ENCODE assay signal across 9 mouse cellular contexts in genomic region chr7:68223356-68223808, GRCm38 (mm10). TPM values are rescaled to one million over a fixed set of nuclear protein-coding genes. Genes with fewer than 3 reads are reported as not detected.
DNase-seq lines count a peak whose midpoint lies in the region; ATAC-seq and TF ChIP-seq lines count a peak whose summit lies in the region.
"Had no signal": no experiment of that assay in that cellular context is flagged by ENCODE, and none has a peak within 500 bp of the region (broad histone marks: within the 10 kb centered on the region; RNA-seq: fewer than 3 reads in every experiment).

No protein-coding gene starts in this region.

- ATAC-seq in heart, postnatal 0 days (ENCODE audit: insufficient read depth, low read depth) = peak; percentile 42
- ATAC-seq in stomach, embryonic 16.5 days (ENCODE audit: insufficient read depth, low FRiP score) = peak; percentile 65; the same call in 1 of the 2 replicates

- peak overlapping the region; percentile 47; the same call in 1 of the 2 replicates for H3K27ac ChIP-seq in heart, postnatal 0 days (ENCODE audit: low read depth)
- peak overlapping the region; percentile 50; the same call in 1 of the 2 replicates for H3K27ac ChIP-seq in stomach, embryonic 16.5 days (ENCODE audit: low read length)

- TF ChIP-seq EP300 in heart, postnatal 0 days (IDR thresholded peaks at IDR 0.05; ENCODE audit: low read depth) = no peak

- no peak overlapping the region for H3K4me3 ChIP-seq in heart, postnatal 0 days (ENCODE audit: low read depth, low read length)
- H3K4me3 ChIP-seq in stomach, embryonic 16.5 days (replicated peaks; ENCODE audit: low read length) = no peak overlapping the region

- DNase-seq in adrenal gland, adult (ENCODE audit: inconsistent age in 2 of 2, low spot score in 1 of 2) = peak; percentile 29 to 56
- no peak for DNase-seq in adrenal gland, adult 18-20 months (ENCODE audit: low spot score in 2 of 2)
- peak; percentile 16 for DNase-seq in embryo, embryonic 11.5 days (ENCODE audit: low read depth, low spot score)
- peak; percentile 11 for DNase-seq in heart, postnatal 0 days (ENCODE audit: low spot score)
- peak; percentile 71 to 73 for DNase-seq in kidney, postnatal 36 days
- DNase-seq in left cerebral cortex, postnatal 36 days (ENCODE audit: low spot score in 2 of 2) = no peak
- DNase-seq in urinary bladder, adult 2 months (ENCODE audit: low spot score) = no peak

- 50% methylated on average over 13 of the region's 13 CpGs for WGBS in heart, postnatal 0 days
- WGBS in stomach, embryonic 16.5 days = 41% methylated on average over 13 of the region's 13 CpGs

- no peaks in the 10 kb centered on the region for H3K27me3 ChIP-seq in heart, postnatal 0 days (ENCODE audit: control insufficient read depth, insufficient read depth, low read length)
- no peaks in the 10 kb centered on the region for H3K27me3 ChIP-seq in stomach, embryonic 16.5 days (ENCODE audit: control insufficient read depth, insufficient read depth, low read length)

- no peaks in the 10 kb centered on the region for H3K4me1 ChIP-seq in heart, postnatal 0 days (ENCODE audit: control insufficient read depth, insufficient read depth)
- H3K4me1 ChIP-seq in stomach, embryonic 16.5 days (ENCODE audit: control insufficient read depth, insufficient read depth, low read length) = peaks cover 9% of the 10 kb centered on the region; the same call in 1 of the 2 replicates

- H3K36me3 ChIP-seq in heart, postnatal 0 days (replicated peaks; ENCODE audit: control insufficient read depth, insufficient read depth, low read length) = peaks cover 64% of the 10 kb centered on the region
- peaks cover 7% of the 10 kb centered on the region; the same call in 1 of the 2 replicates for H3K36me3 ChIP-seq in stomach, embryonic 16.5 days (ENCODE audit: control insufficient read depth, insufficient read depth, low read length)

- H3K9ac ChIP-seq in heart, postnatal 0 days (replicated peaks; ENCODE audit: low read depth, low read length) = no peak overlapping the region
- H3K9ac ChIP-seq in stomach, embryonic 16.5 days (ENCODE audit: low read length) = peak overlapping the region; percentile 27; the same call in 1 of the 2 replicates

- no peak for TF ChIP-seq CTCF in heart, postnatal 0 days (IDR thresholded peaks at IDR 0.05; ENCODE audit: low read depth)

- no peak overlapping the region for H3K4me2 ChIP-seq in heart, postnatal 0 days (ENCODE audit: low read depth, low read length)
- no peak overlapping the region for H3K4me2 ChIP-seq in stomach, embryonic 16.5 days (ENCODE audit: low read depth, low read length)

- intact Hi-C loops in left cerebral cortex, postnatal 36 days (cut with DNase I) = no loop called here

- H3K9me3 ChIP-seq in heart, postnatal 0 days (replicated peaks; ENCODE audit: control insufficient read depth, low read length) = no peaks in the 10 kb centered on the region
- no peaks in the 10 kb centered on the region for H3K9me3 ChIP-seq in stomach, embryonic 16.5 days (replicated peaks; ENCODE audit: control insufficient read depth, low read length)

RNA-seq across cellular contexts. Expression of gene Pgpep1l, which starts 40.7 kb away (rescaled TPM):
- under 1 TPM in 1 of 2 experiments, not detected in 1; 0.32 TPM for total RNA-seq in adrenal gland, adult 18-20 months (2021)
- total RNA-seq in heart, postnatal 0 days (2014; rRNA removed; ENCODE audit: low replicate concordance) = 1.2 TPM in 1 of 2 replicates, not detected in the other
- 0.18 TPM in 1 of 2 replicates, not detected in the other for polyA plus RNA-seq in heart, postnatal 0 days (2015; fragmentation: Nextera tagmentation; extraction: Ambion mirVana)
- polyA plus RNA-seq in stomach, embryonic 16.5 days (2015; fragmentation: Nextera tagmentation; extraction: Ambion mirVana) = not detected in 2 replicates
- total RNA-seq in left cerebral cortex, postnatal 36 days (2021) = 1 to 10 TPM; 1.5 to 1.9 TPM
- 2.2 and 2.6 TPM in 2 replicates for polyA plus RNA-seq in urinary bladder, adult 2 months (2012; rRNA removed)
- total RNA-seq: common myeloid progenitor, adult 5-6 weeks had no signal

RNA-seq across cellular contexts. Expression of gene Fam169b, which starts 50.3 kb away (rescaled TPM):
- under 1 TPM; 0.22 to 0.23 TPM for total RNA-seq in adrenal gland, adult 18-20 months (2021)
- total RNA-seq in heart, postnatal 0 days (2014; rRNA removed; ENCODE audit: low replicate concordance) = 0.08 and 1.7 TPM in 2 replicates
- 0.12 and 0.18 TPM in 2 replicates for polyA plus RNA-seq in heart, postnatal 0 days (2015; fragmentation: Nextera tagmentation; extraction: Ambion mirVana)
- polyA plus RNA-seq in stomach, embryonic 16.5 days (2015; fragmentation: Nextera tagmentation; extraction: Ambion mirVana) = 0.34 and 0.37 TPM in 2 replicates
- 1 to 10 TPM in 1 of 2 experiments, under 1 TPM in 1; 0.82 to 1.0 TPM for total RNA-seq in left cerebral cortex, postnatal 36 days (2021)
- 1.3 and 1.4 TPM in 2 replicates for polyA plus RNA-seq in urinary bladder, adult 2 months (2012; rRNA removed)

Comparison
In these comparisons a context has a peak if more than half of its experiments do, and no peak if none do; other contexts are left out.
1. DNase-seq: peak in adrenal gland, adult (2 of 2), embryo, embryonic 11.5 days (single experiment), heart, postnatal 0 days (single experiment) and kidney, postnatal 36 days (2 of 2); none in adrenal gland, adult 18-20 months (0 of 2), left cerebral cortex, postnatal 36 days (0 of 2) and urinary bladder, adult 2 months (single experiment).